Mouse (Mus musculus) hindbrain, postnatal 0 days (tissue): Measurements from ENCODE around the gene Gsc. TPM values are rescaled to one million over a fixed set of nuclear protein-coding genes. Genes with fewer than 3 reads are reported as not detected.
A peak's percentile ranks its signal among the peaks of the same experiment; 100 is the strongest.

ENCODE experiments used
- ATAC-seq: fragments of 200-750 bp; cut with Nextera tagmentation; 2 replicates; pipeline ENCODE4 v1.8.0; 2017; ENCODE audit warnings: mild to moderate bottlenecking, moderate TSS enrichment, moderate library complexity
- DNase-seq: peaks from one replicate; pipeline ENCODE4 v3.0.0-alpha.2; 2015; ENCODE audit warnings: low spot score
- H3K27ac ChIP-seq: fragments of 300-500 bp; sonication (generic); 2 replicates; pipeline ENCODE4 v1.5.1; 2014; ENCODE audit warnings: mild to moderate bottlenecking
- H3K27me3 ChIP-seq: fragments of 300-500 bp; sonication (generic); 2 replicates; pipeline ENCODE4 v1.6.1; 2014; ENCODE audit warnings: low read length, mixed read lengths; ENCODE audit not compliant: insufficient read depth
- H3K36me3 ChIP-seq: fragments of 300-500 bp; sonication (generic); 2 replicates; pipeline ENCODE4 v1.6.1; 2014; ENCODE audit warnings: low read length, mixed read lengths; ENCODE audit not compliant: insufficient read depth
- H3K4me1 ChIP-seq: fragments of 300-500 bp; sonication (generic); 2 replicates; pipeline ENCODE4 v1.6.1; 2014; ENCODE audit warnings: antibody characterized with exemption, low read length, mixed read lengths; ENCODE audit not compliant: insufficient read depth
- H3K4me2 ChIP-seq: fragments of 300-500 bp; sonication (generic); 2 replicates; pipeline ENCODE4 v1.6.1; 2014; ENCODE audit warnings: low read depth, mild to moderate bottlenecking, low read length, moderate library complexity, mixed read lengths
- H3K4me3 ChIP-seq: fragments of 300-500 bp; sonication (generic); 2 replicates; pipeline ENCODE4 v1.5.1; 2014; ENCODE audit warnings: low read length
- H3K9ac ChIP-seq: fragments of 300-500 bp; sonication (generic); replicated peaks from 2 replicates; pipeline ENCODE4 v1.6.1; 2014; ENCODE audit warnings: mild to moderate bottlenecking, low read length, moderate library complexity, mixed read lengths
- H3K9me3 ChIP-seq: fragments of 300-500 bp; sonication (generic); 2 replicates; pipeline ENCODE4 v1.6.1; 2016; ENCODE audit warnings: low read length, mixed read lengths
- CTCF ChIP-seq: IDR thresholded peaks from 2 replicates; pipeline ENCODE4 v1.5.1; 2016; ENCODE audit warnings: antibody characterized with exemption, control low read depth, low read depth
- WGBS: fragments of 180-500 bp; shearing (Covaris S2); extraction: QIAGEN DNeasy Blood & Tissue Kit; methylation state at CpG from one replicate; pipeline ENCODE4 v1.1.7; 2014; 5-methylcytosine and 5-hydroxymethylcytosine counted together
- polyA plus RNA-seq: library from polyadenylated mRNA; unstranded; fragments of >200 nt; fragmentation: Nextera tagmentation; extraction: Ambion mirVana; gene quantifications from 2 replicates; pipeline ENCODE4 v1.2.1, GENCODE M21; 2015
- total RNA-seq: library from RNA; depleted of rRNA; stranded (reverse); fragments of >200 nt; gene quantifications from 2 replicates; pipeline ENCODE4 v1.2.3, GENCODE M21; 2014

Gene Gsc
- total and polyA plus RNA-seq, 2 experiments from 2014 or later: not detected

GRCm38 (mm10) chr12:104440087-104440760 lies 32.9 kb downstream of the Gsc start:
- H3K4me3 ChIP-seq: no peak overlapping the region
- H3K27me3 ChIP-seq: no peaks in the 10 kb centered on the region
- no peak overlapping the region for H3K27ac ChIP-seq
- H3K4me2 ChIP-seq: no peak overlapping the region
- ATAC-seq (peak; percentile 53; the same call in 1 of the 2 replicates), DNase-seq (peak; percentile 88)
- H3K9ac ChIP-seq: peak overlapping the region; percentile 19; the same call in 1 of the 2 replicates
- 14% methylated on average over 22 of the region's 22 CpGs for whole genome bisulfite sequencing
- peak; percentile 99 for TF ChIP-seq CTCF
- no peaks in the 10 kb centered on the region for H3K4me1 ChIP-seq
- H3K9me3 ChIP-seq: no peaks in the 10 kb centered on the region
- no peaks in the 10 kb centered on the region for H3K36me3 ChIP-seq

DNA sequence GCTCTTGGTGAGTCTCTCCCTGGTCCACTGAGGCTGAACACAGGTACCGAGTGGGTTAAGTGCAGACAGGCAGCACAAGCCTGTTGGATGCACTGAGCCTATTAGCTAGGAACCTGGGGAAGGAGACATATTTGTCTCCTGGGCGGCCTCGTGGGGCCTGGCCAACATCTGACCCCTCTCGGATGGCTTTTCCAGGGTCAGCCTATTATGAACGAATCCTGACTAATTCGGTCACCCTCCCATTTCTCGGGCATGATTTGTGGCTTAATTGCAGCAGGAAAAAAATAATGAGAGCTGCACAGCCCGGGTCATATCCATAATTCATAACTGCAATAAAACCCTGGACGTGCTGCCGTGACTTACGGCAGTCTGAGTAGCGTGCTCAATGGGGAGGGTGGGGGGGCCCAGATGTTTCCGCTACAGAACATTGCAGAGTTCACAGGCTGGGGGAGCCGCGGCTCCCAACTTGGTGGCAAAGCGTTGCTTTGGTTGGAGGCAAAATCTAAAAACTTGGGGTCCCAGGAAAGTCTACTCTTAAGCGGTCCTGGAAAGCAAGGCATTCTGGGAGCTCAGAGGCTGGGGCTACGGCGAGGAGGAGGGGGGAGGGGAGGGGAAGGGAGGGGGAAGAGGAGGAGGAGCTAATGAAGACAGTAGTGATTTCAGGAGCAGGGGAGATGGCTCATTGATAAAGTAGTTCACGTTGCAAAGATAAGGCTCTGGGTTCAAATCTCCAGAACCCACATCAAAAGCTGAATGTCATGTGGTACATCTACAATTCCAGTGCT lies 39.0 kb downstream of the Gsc start:
- H3K9me3 ChIP-seq: no peaks in the 10 kb centered on the region
- no peak overlapping the region for H3K27ac ChIP-seq
- WGBS: 64% methylated on average over 20 of the region's 20 CpGs
- no peak overlapping the region for H3K9ac ChIP-seq
- H3K4me3 ChIP-seq: no peak overlapping the region
- H3K36me3 ChIP-seq: no peaks in the 10 kb centered on the region
- DNase-seq (no peak), ATAC-seq (peak; percentile 41)
- no peaks in the 10 kb centered on the region for H3K27me3 ChIP-seq
- no peak overlapping the region for H3K4me2 ChIP-seq
- TF ChIP-seq CTCF: no peak
- H3K4me1 ChIP-seq: no peaks in the 10 kb centered on the region

GRCm38 (mm10) chr12:104433214-104433613 lies 39.9 kb downstream of the Gsc start:
- 25% methylated on average over 7 of the region's 7 CpGs for WGBS
- Histone ChIP-seq H3K36me3 (no peaks in the 10 kb centered on the region), H3K9ac (no peak overlapping the region), H3K9me3 (no peaks in the 10 kb centered on the region), H3K4me1 (no peaks in the 10 kb centered on the region), H3K27ac (no peak overlapping the region), H3K4me3 (no peak overlapping the region), H3K27me3 (no peaks in the 10 kb centered on the region), H3K4me2 (no peak overlapping the region)
- TF ChIP-seq CTCF: no peak
- no peak for DNase-seq
- no peak for ATAC-seq

DNA sequence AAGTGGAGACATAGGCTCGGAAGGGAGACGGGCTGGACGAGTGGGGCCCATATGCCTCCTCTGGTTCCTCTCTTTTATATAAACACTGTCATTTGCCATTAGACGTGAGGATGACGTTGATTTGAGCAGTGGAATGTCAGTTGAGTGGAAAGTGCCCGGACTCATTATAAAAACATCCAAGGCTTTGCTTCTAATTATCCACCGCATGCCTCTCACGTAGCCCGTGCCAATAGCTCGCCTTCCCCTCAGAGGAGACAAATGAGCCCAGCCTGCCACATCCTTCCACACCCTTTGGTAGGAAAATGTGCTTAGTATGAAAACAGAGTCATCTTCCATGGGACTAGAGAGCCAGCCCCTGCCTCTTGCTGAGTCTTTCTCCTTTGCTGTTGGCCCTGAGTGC lies 41.8 kb downstream of the Gsc start:
- Histone ChIP-seq H3K27me3 (no peaks in the 10 kb centered on the region), H3K36me3 (no peaks in the 10 kb centered on the region), H3K4me3 (no peak overlapping the region), H3K27ac (no peak overlapping the region), H3K4me2 (no peak overlapping the region), H3K9me3 (no peaks in the 10 kb centered on the region), H3K4me1 (no peaks in the 10 kb centered on the region), H3K9ac (no peak overlapping the region)
- no peak for TF ChIP-seq CTCF
- ATAC-seq (no peak), DNase-seq (peak; percentile 7)
- WGBS: 44% methylated on average over 10 of the region's 10 CpGs

GRCm38 (mm10) chr12:104426915-104427314 lies 46.2 kb downstream of the Gsc start:
- H3K9ac ChIP-seq: no peak overlapping the region
- TF ChIP-seq CTCF: peak; percentile 81
- H3K9me3 ChIP-seq: no peaks in the 10 kb centered on the region
- ATAC-seq (peak; percentile 66), DNase-seq (peak; percentile 77)
- H3K4me2 ChIP-seq: no peak overlapping the region
- H3K4me3 ChIP-seq: no peak overlapping the region
- no peaks in the 10 kb centered on the region for H3K36me3 ChIP-seq
- WGBS: 5% methylated on average over 7 of the region's 7 CpGs
- H3K4me1 ChIP-seq: no peaks in the 10 kb centered on the region
- H3K27ac ChIP-seq: no peak overlapping the region
- H3K27me3 ChIP-seq: no peaks in the 10 kb centered on the region

GRCm38 (mm10) chr12:104425591-104425990 lies 47.5 kb downstream of the Gsc start:
- no peak for DNase-seq
- H3K9me3 ChIP-seq: no peaks in the 10 kb centered on the region

More at GRCm38 (mm10) chr12:104425591-104425990, 47.5 kb downstream of the Gsc start:
- H3K36me3 ChIP-seq: no peaks in the 10 kb centered on the region
- no peak overlapping the region for H3K4me3 ChIP-seq
- no peak for ATAC-seq
- H3K27me3 ChIP-seq: no peaks in the 10 kb centered on the region
- H3K4me1 ChIP-seq: no peaks in the 10 kb centered on the region
- WGBS: 87% methylated on average over 3 of the region's 3 CpGs
- H3K4me2 ChIP-seq: no peak overlapping the region
- no peak for TF ChIP-seq CTCF
- H3K27ac ChIP-seq: no peak overlapping the region
- H3K9ac ChIP-seq: no peak overlapping the region
